ENCODE assay signal across 8 mouse cellular contexts in the genomic region with DNA sequence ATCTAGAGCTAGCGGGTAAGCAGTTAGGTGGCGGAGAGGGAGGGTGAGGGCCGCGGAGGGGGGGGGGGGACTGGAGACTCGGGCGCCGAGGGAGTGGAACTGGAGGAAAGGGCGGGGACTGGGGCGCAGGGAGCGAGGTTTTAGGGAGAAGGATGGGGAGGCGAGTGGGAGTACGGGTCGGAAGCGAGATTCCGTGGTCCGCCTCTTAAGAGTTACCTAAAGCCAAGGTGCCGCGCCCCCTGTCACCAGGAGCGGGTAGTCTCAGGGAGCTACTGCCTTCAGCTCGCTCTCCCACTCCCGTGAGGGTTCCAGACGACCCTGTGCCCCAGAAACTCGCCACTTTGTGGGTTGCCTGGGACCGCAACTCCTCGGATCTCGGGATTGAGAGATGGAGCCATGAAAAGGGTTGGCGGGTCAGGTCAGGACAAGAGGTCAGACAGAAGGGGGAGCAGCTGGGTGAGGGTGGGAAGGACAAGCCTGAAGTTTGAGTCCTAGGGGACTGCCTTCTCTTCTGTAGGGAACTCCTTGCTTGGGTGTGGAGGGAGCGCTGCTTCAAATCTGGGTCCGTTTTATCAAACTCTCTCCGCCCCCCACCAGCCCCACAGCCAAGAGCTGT. TPM values are rescaled to one million over a fixed set of nuclear protein-coding genes. Genes with fewer than 3 reads are reported as not detected.
A peak's percentile ranks its signal among the peaks of the same experiment; 100 is the strongest.
DNase-seq lines count a peak whose midpoint lies in the region; ATAC-seq and TF ChIP-seq lines count a peak whose summit lies in the region.

No protein-coding gene starts in this region.

- DNase-seq in heart, postnatal 25 days (ENCODE audit: low spot score): no peak
- peak; percentile 63 for DNase-seq in MN1 (ENCODE audit: low spot score)
- peak; percentile 43 to 68 for DNase-seq in kidney, postnatal 36 days
- no peak for DNase-seq in midbrain, embryonic 10.5 days (ENCODE audit: low spot score)
- DNase-seq in thymus, adult 2 months: peak; percentile 79
- no peak for DNase-seq in layer of hippocampus, adult 18-20 months (ENCODE audit: low spot score in 2 of 2)

- H3K27me3 ChIP-seq in heart, embryonic 12.5 days (replicated peaks): no peaks in the 10 kb centered on the region
- H3K27me3 ChIP-seq in midbrain, embryonic 10.5 days (ENCODE audit: low read depth, poor library complexity, severe bottlenecking): peaks cover 29% of the 10 kb centered on the region
- H3K27me3 ChIP-seq in thymus, adult 2 months (ENCODE audit: control insufficient read depth, insufficient read depth, low read length): no peaks in the 10 kb centered on the region

- intact Hi-C loops in heart, postnatal 25 days (cut with DNase I): loop anchor here (2.0 kb wide), 1 partner anchor 17 kb away; no protein-coding TSS in a partner anchor

- H3K4me1 ChIP-seq in heart, embryonic 12.5 days (replicated peaks): peaks cover 49% of the 10 kb centered on the region
- peaks cover 4% of the 10 kb centered on the region for H3K4me1 ChIP-seq in embryonic fibroblast, embryonic 13.5 days (ENCODE audit: control insufficient read depth, insufficient read depth, low read length)
- peaks cover 72% of the 10 kb centered on the region for H3K4me1 ChIP-seq in midbrain, embryonic 10.5 days
- H3K4me1 ChIP-seq in thymus, adult 2 months (replicated peaks; ENCODE audit: control insufficient read depth, insufficient read depth, low read length): peaks cover 28% of the 10 kb centered on the region

- H3K9me3 ChIP-seq in heart, embryonic 12.5 days (replicated peaks): no peaks in the 10 kb centered on the region
- no peaks in the 10 kb centered on the region for H3K9me3 ChIP-seq in midbrain, embryonic 10.5 days (replicated peaks)

- peak overlapping the region; percentile 80 for H3K4me2 ChIP-seq in heart, embryonic 12.5 days

- WGBS in heart, embryonic 12.5 days: under 1% methylated on average over 24 of the region's 30 CpGs
- WGBS in midbrain, embryonic 10.5 days: 0% methylated on average over 29 of the region's 30 CpGs
- WGBS in thymus, adult 2 months: under 1% methylated on average over 28 of the region's 30 CpGs

- H3K4me3 ChIP-seq in heart, embryonic 12.5 days: peak overlapping the region; percentile 76
- H3K4me3 ChIP-seq in embryonic fibroblast, embryonic 13.5 days (ENCODE audit: insufficient read depth, low read length): peak overlapping the region; percentile 74
- peak overlapping the region; percentile 76 for H3K4me3 ChIP-seq in midbrain, embryonic 10.5 days
- peak overlapping the region; percentile 72 for H3K4me3 ChIP-seq in thymus, adult 2 months (ENCODE audit: control insufficient read depth, insufficient read depth, low read length)

- H3K9ac ChIP-seq in heart, embryonic 12.5 days: peak overlapping the region; percentile 85

- H3K27ac ChIP-seq in heart, embryonic 12.5 days (ENCODE audit: poor library complexity, severe bottlenecking): peak overlapping the region; percentile 97
- H3K27ac ChIP-seq in embryonic fibroblast, embryonic 13.5 days (ENCODE audit: insufficient read depth, low read length): peak overlapping the region; percentile 59
- peak overlapping the region; percentile 88 for H3K27ac ChIP-seq in midbrain, embryonic 10.5 days (replicated peaks)
- no peak overlapping the region for H3K27ac ChIP-seq in thymus, adult 2 months (ENCODE audit: control insufficient read depth, insufficient read depth, low read length)

- peak; percentile 36; the same call in 1 of the 2 replicates for TF ChIP-seq POLR2A in embryonic fibroblast, embryonic 13.5 days (IDR thresholded peaks at IDR 0.05; ENCODE audit: low read depth, low read length)
- no peak for TF ChIP-seq POLR2A in thymus, adult 2 months (IDR thresholded peaks at IDR 0.05; ENCODE audit: control insufficient read depth, extremely low read depth, insufficient read depth, low read length, poor library complexity)

- peak; percentile 10; the same call in 1 of the 2 replicates for ATAC-seq in heart, embryonic 12.5 days (ENCODE audit: insufficient number of reproducible peaks, low FRiP score)

- no peak for TF ChIP-seq CTCF in embryonic fibroblast, embryonic 13.5 days (IDR thresholded peaks at IDR 0.05; ENCODE audit: borderline replicate concordance, insufficient read depth, low read length)
- no peak for TF ChIP-seq CTCF in thymus, adult 2 months (IDR thresholded peaks at IDR 0.05; ENCODE audit: borderline replicate concordance, control insufficient read depth, extremely low read depth, insufficient read depth, low read length, poor library complexity)

- peaks cover 20% of the 10 kb centered on the region for H3K36me3 ChIP-seq in heart, embryonic 12.5 days
- peaks cover 21% of the 10 kb centered on the region for H3K36me3 ChIP-seq in midbrain, embryonic 10.5 days
- H3K36me3 ChIP-seq in thymus, adult 2 months (ENCODE audit: control insufficient read depth, insufficient read depth, low read length): peaks cover 11% of the 10 kb centered on the region

RNA-seq across cellular contexts. Expression of gene Slc4a2, which starts 1.9 kb away (rescaled TPM):
- polyA plus RNA-seq in heart, embryonic 12.5 days (2016; fragmentation: Nextera tagmentation; extraction: Ambion mirVana): 31.1 and 39.4 TPM in 2 replicates
- total RNA-seq in heart, postnatal 25 days (2021): 10 to 100 TPM; 29.7 to 31.3 TPM
- polyA plus RNA-seq in embryonic fibroblast, embryonic 13.5 days (2011; ENCODE audit: insufficient read length, low read depth, missing spikeins): 59.0 and 69.3 TPM in 2 replicates
- 32.9 and 33.3 TPM in 2 replicates for polyA plus RNA-seq in midbrain, embryonic 10.5 days (2016; fragmentation: Nextera tagmentation; extraction: Ambion mirVana)
- 116 and 118 TPM in 2 replicates for polyA plus RNA-seq in thymus, adult 2 months (2012; rRNA removed)
- 10 to 100 TPM; 30.1 to 30.8 TPM for total RNA-seq in layer of hippocampus, adult 18-20 months (2021)

RNA-seq across cellular contexts. Expression of gene Cdk5, which starts 2.2 kb away (rescaled TPM):
- polyA plus RNA-seq in heart, embryonic 12.5 days (2016; fragmentation: Nextera tagmentation; extraction: Ambion mirVana): 32.0 and 35.9 TPM in 2 replicates
- 10 to 100 TPM; 19.2 to 22.8 TPM for total RNA-seq in heart, postnatal 25 days (2021)
- polyA plus RNA-seq in embryonic fibroblast, embryonic 13.5 days (2011; ENCODE audit: insufficient read length, low read depth, missing spikeins): 70.7 and 76.7 TPM in 2 replicates
- 49.0 and 61.6 TPM in 2 replicates for polyA plus RNA-seq in midbrain, embryonic 10.5 days (2016; fragmentation: Nextera tagmentation; extraction: Ambion mirVana)
- 62.3 and 87.0 TPM in 2 replicates for polyA plus RNA-seq in thymus, adult 2 months (2012; rRNA removed)
- 100 to 1,000 TPM; 126 to 133 TPM for total RNA-seq in layer of hippocampus, adult 18-20 months (2021)

RNA-seq across cellular contexts. Expression of gene Asic3, which starts 12.3 kb away (rescaled TPM):
- polyA plus RNA-seq in heart, embryonic 12.5 days (2016; fragmentation: Nextera tagmentation; extraction: Ambion mirVana): 0.09 and 0.19 TPM in 2 replicates
- total RNA-seq in heart, postnatal 25 days (2021): under 1 TPM in 1 of 2 experiments, not detected in 1; 0.17 TPM
- 2.3 and 3.5 TPM in 2 replicates for polyA plus RNA-seq in embryonic fibroblast, embryonic 13.5 days (2011; ENCODE audit: insufficient read length, low read depth, missing spikeins)
- polyA plus RNA-seq in midbrain, embryonic 10.5 days (2016; fragmentation: Nextera tagmentation; extraction: Ambion mirVana): 0.19 and 0.31 TPM in 2 replicates
- polyA plus RNA-seq in thymus, adult 2 months (2012; rRNA removed): 2.1 and 2.6 TPM in 2 replicates
- under 1 TPM; 0.27 to 0.53 TPM for total RNA-seq in layer of hippocampus, adult 18-20 months (2021)

RNA-seq across cellular contexts. Expression of gene Fastk, which starts 19.6 kb away (rescaled TPM):
- polyA plus RNA-seq in heart, embryonic 12.5 days (2016; fragmentation: Nextera tagmentation; extraction: Ambion mirVana): 172 and 175 TPM in 2 replicates
- total RNA-seq in heart, postnatal 25 days (2021): 100 to 1,000 TPM; 275 to 314 TPM
- polyA plus RNA-seq in embryonic fibroblast, embryonic 13.5 days (2011; ENCODE audit: insufficient read length, low read depth, missing spikeins): 63.3 and 91.1 TPM in 2 replicates
- 107 and 113 TPM in 2 replicates for polyA plus RNA-seq in midbrain, embryonic 10.5 days (2016; fragmentation: Nextera tagmentation; extraction: Ambion mirVana)
- polyA plus RNA-seq in thymus, adult 2 months (2012; rRNA removed): 424 and 481 TPM in 2 replicates
- total RNA-seq in layer of hippocampus, adult 18-20 months (2021): 100 to 1,000 TPM; 109 to 115 TPM

RNA-seq across cellular contexts. Expression of gene Tmub1, which starts 22.1 kb away (rescaled TPM):
- polyA plus RNA-seq in heart, embryonic 12.5 days (2016; fragmentation: Nextera tagmentation; extraction: Ambion mirVana): 18.9 and 19.7 TPM in 2 replicates
- 10 to 100 TPM in 1 of 2 experiments, 1 to 10 TPM in 1; 9.1 to 12.0 TPM for total RNA-seq in heart, postnatal 25 days (2021)
- polyA plus RNA-seq in embryonic fibroblast, embryonic 13.5 days (2011; ENCODE audit: insufficient read length, low read depth, missing spikeins): 5.9 and 9.8 TPM in 2 replicates
- polyA plus RNA-seq in midbrain, embryonic 10.5 days (2016; fragmentation: Nextera tagmentation; extraction: Ambion mirVana): 30.9 and 32.9 TPM in 2 replicates
- polyA plus RNA-seq in thymus, adult 2 months (2012; rRNA removed): 122 and 136 TPM in 2 replicates
- total RNA-seq in layer of hippocampus, adult 18-20 months (2021): 10 to 100 TPM; 21.8 to 23.7 TPM

Comparison
In these comparisons a context has a peak if more than half of its experiments do, and no peak if none do; other contexts are left out.
1. DNase-seq: peak in MN1 (single experiment), kidney, postnatal 36 days (2 of 2) and thymus, adult 2 months (single experiment); none in heart, postnatal 25 days (single experiment), midbrain, embryonic 10.5 days (single experiment) and layer of hippocampus, adult 18-20 months (0 of 2).
2. Peak in every context shown above with its lines, with median percentiles within 50 percentile points of each other: H3K4me3 ChIP-seq.